Mouse (Mus musculus) erythroid progenitor cell, adult 5-6 weeks (primary cell): ENCODE measurements around the gene Cdc42ep1. TPM values are rescaled to one million over a fixed set of nuclear protein-coding genes. Genes with fewer than 3 reads are reported as not detected.

Source experiments
- ATAC-seq: replicated peaks from 2 replicates; pipeline ENCODE4 v1.8.0; 2016; ENCODE audit warnings: moderate number of reproducible peaks, mild to moderate bottlenecking, moderate TSS enrichment, inconsistent platforms; ENCODE audit not compliant: poor library complexity, low FRiP score, severe bottlenecking
- total RNA-seq, 2 experiments: library from RNA; stranded (forward) in 1 of 2; stranded (reverse) in 1 of 2; fragments of 150-400 nt in 1 of 2; fragments of 186-747, 209-891 nt in 1 of 2; gene quantifications; 2 replicates each; pipeline versions ENCODE4 v1.2.3 to v1.2.4; 2015 to 2017; ENCODE audit warnings: low replicate concordance in 2 of 2

Gene Cdc42ep1
- total RNA-seq, 2 experiments from 2014 or later = not detected

DNA sequence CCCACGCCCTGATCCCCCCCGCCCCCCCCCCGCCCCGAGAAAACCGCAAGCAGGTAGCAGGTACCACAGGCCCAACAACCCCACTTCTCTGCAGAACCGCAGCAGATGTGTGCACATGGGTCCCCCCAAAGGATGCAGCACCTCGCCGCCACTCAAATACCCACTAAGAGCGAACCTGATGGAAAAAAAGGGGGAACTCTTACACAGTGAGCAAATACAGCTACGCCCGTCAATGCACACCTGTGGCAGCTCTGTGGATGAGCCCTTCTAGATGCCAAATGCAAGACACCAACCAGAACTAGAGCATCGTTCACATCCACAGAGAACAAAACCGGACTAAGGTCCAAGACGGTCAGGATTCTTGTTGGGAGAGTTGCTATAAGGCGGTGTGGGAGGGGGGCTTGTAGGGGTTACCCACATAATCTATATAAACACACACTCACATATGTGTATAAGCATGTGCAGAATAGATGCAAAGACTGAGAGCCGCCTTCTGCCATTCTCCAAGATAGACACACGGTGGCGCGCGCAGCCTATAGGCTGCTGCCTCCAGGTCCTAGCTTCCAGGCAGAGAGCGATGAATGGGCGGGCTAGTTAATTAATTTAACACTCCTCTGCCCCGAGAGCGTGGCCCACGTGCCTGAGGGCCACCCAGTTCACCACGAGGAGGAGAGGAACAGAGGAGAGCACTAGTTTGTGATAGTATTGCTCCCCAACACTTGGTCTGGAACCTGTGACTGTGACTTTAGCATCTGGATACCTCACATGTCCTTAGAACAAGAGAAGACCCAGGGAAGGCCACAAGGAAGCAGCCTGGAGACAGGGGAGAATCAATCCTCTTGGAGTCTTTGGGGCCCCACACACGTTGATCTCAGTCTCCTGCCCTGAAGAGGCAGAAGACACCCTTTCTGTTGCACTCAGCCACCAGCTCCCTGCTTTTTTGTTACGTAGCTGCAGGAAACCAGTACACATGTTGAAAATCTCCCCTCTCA is 15.9 kb upstream of the Cdc42ep1 start:
- ATAC-seq = no peak; the same call in 1 of the 2 replicates

DNA sequence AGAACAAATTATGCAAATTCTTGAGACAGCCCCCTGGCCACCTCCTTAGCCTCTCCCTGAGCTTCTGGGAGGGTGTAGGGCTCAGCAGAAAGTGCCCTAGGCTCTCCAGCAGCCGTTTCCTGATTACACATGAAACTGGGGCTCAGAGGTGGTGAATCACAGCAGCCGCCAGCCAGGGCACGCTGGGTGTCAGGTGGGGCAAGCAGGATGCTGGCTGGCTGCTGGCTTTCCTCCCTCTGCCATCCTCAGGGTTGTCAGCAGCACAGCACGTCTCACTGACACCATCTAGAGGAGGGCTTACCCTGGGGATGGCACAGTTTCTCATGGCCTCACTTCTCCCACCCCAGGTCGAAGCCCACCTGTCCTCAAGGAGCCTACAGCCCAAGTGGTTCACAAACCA is 14.1 kb upstream of the Cdc42ep1 start:
- no peak for ATAC-seq

DNA sequence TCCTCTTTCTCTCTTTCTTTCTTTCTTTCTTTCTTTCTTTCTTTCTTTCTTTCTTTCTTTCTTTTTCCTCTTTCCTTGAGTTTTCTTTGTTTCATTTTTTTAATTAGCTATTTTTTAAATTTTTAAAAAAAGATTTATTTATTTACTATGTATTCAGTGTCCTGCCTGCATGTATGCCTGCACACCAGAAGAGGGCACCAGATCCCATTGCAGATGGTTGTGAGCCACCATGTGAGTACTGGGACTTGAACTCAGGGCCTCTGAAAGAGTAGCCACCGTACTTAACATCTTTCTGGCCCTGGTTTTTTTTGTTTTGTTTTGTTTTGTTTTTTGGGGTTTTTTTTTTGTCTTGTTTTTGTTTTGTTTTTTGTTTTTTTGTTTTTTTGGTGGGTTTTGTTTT is 12.8 kb upstream of the Cdc42ep1 start:
- no peak for ATAC-seq

DNA sequence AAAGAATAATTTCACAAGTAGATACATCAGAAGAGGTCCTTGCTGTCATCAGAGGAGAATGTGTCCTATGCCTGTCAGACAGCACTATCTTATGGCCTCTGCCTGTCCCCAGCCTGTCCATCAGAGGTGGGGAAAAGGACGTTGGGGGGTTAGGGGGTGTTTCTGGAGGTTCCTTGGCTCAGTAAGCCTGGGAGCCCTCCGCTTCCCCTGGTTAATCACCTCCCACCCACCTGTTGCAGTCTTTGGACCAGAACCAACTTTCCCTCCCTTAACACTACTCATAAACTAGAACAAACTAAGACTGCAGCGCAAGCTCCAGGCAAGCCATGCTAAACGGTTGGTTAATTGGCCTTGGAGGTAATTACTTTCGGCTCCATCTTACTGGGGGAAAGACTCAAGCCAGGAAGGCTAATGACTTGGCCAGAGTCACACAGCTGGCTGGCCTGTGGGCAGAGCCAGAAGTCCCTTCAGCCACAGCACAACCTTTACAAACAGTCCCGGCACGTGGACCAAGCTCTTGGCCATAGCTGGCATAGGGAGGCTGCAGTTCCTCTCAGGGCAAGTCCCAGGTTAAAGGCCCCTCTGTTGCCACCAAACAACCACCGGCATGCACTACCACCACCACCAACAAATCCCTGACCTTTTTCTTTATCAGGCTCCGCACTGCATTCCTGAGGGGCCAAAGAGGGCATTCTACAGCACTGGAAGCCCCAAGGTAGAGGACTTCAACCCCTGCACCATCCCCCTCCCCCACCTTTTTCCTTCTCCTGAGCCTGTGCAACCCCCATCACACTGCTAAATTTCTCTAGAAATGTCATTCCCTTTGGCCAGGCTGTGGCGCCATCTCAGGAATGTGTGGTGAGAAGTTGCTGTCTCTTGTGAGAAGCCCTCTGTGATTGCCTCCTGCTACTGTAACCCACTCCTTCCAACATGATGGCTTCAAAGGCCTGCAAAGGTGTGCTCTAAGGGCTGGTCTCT is 11.4 kb upstream of the Cdc42ep1 start:
- no peak for ATAC-seq

DNA sequence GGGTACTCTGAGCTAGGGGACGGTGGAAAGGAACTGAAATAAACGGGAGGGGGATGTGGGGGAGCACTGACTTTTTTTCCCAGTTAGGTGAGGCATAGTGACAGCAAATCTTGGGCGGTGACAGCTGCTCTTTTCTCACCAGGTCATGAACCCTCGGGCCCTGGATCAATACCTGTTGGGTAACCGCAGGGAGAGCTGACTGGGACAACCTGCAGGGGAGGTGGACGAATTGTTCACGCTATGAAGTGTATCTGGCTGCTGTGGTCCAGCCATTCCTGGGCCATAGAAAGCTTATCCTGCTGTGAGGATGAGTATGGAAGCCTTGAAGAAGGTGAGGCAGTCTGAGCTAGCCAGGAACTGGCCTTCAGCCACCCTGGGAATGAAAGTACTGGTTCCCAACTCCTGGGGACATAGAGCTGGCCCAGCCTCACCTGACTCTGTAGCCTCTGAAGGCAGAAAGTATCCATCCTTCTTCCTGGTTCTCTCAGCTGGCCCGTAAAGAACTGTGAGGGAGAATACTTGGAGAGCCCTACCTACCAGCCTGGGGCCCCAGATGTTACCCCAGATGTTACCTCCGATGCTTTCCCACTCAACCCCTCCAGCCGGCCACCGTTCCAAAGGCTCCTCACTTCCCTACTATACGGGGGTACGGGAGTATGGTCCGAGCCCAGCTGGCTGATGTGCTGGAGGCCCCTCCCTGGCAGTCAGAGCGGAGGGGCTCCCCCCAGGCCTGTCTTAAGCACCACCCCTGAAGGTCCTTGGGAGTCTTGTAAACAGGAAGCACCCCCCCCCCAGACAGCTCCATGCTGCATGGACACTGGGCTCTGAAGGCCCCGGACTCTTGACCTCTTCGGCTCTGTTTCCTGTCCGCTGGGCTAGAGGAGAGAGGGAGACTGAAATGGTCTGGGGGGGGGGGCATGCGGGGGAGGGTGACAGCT is 10.4 kb upstream of the Cdc42ep1 start:
- ATAC-seq = no peak

DNA sequence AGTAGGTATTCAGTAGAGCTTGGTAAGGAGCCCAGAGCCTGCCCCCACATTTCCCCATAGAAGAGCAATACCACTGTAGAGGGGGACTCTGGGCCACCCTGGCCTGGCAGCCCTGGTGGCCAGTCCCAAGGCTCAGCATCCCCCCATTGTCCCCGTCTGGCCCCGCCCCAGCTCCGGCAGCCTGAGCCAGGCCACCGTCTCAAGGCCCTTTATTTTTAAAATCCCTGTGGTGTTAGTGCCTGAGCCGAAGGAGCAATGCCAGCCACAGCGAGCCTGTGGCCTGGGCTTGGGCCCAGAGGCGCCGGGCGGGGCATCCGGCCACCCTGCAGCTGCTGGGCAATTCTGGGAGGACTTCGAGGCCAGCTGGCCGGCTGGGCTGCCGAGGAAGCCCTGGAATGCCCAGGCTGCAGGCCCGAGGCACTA is 9.7 kb upstream of the Cdc42ep1 start:
- no peak for ATAC-seq

DNA sequence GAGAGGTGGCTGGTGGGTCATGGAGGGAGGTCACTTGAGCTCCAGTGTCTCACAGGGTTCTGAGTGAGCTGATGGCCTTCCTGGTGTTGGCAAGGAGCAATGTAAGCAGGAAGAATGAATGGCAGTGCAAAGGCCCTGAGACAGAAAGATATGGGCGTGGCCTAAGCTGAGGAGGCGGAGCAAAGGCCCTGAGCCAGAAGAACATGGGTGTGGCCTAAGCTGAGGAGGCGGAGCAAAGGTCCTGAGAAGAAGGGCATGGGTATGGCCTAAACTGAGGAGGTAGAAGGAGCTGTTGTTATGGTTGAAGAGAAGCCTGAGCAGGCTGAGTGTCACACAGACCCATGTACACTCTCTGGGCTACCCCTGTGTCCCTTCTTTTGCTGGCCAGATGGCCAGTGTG is 8.8 kb upstream of the Cdc42ep1 start:
- ATAC-seq = 0 out of 2 replicates have a peak, but pooled peaks have one; percentile 53

DNA sequence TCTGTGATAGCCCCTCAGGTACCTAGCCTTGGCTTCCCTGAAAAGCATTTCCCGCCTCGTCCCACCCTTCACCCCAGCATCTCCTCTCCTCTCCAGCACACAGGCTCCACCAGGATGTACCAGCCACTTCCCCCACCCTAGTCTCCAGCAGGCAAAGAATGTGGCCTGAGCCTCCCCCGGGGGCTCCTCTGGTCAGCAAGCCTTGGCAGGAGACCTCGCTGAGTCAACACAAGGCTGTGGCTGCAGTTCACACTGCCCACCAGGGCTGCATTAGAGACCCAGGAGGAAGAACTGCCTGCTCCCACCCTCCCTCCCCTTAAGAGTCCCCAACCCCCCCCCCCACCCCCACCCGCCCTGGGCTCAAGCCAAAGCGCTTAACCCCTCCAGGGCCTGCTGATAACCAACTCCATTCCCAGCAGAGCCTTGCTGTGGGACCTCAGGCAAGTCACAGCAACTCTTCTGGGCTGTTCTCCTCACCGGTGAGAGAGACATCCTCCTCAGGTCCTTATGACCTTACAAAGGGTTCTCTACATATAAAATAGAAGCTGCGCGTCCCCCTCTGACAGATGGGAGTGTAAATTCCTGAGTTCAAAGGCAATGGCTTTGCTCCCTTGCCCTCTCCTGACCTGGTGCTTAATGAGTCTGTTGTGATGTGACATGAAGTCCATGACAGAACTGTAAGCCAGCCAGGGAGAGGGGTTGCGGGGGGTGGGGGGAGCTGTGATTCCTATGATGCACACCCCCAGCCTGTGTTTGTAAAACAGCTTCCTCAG is 8.0 kb upstream of the Cdc42ep1 start:
- no peak for ATAC-seq

DNA sequence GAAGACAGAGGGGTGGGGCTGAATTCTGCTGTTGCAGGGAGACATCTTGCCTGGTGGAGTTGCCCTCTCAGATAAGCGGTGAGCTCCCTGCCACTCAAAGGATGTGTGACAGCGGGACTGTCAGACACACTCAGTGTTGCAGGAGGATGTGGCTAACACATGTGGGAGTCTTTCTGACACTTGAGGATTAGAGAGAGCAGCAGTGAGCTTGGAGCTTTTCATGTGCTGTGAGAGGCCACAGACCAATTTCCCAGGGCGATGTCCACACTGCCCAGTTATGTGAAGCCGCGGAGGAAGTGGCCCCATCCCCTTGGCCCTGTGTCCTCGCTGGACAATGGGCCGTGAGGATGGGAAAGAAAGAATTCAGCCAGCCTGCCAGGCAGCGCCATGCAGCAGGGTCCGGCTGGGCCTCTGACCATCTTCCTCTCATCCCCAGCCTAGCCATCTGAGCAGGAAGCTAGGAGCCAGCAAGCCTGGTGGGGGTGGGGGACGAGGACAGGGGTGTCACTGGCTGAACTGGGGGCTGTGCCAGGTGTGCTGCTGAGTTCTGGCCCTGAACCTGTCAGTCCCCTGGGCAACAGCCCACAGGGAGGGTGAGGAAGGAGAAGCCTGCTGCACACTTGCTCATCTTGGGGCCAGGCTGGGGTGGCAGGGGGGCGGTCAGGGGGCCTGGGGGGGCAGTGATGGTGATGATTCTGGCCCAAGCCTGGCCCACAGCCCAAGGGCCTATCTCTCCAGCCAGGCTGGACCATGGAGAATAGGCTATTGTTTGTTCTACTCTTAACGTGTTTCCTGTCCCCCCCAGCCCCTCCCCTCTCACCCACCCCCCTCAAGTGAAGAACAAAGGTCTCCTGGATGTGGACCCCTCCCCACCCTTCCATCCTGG is 7.0 kb upstream of the Cdc42ep1 start:
- ATAC-seq = no peak

DNA sequence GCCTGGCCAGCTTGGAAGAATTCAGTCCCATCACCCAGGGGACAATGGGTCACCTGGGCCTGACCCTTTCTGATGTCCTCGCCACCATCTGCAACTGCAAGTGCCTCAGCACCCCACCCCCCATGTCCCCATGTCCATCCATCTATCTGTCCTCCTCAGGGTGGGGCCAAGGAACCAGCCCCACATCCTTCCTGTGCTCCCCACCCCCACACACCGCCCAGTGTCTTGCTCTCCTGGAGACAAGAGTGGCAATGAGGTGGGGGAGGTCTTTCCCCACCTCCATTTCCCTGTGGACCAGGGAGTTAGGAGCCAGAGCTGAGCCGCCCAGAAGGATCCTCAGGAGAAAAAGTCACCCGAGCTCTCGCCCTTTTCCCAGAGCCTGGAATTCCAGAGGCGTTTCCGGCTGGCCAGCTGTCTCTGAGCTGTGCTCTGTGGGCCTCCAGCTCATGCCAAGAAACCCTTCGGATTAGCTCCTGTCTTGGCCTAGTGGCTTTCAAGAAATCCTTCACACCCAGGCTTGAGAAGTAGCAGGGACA is 6.3 kb upstream of the Cdc42ep1 start:
- peak; percentile 37; the same call in 1 of the 2 replicates for ATAC-seq

DNA sequence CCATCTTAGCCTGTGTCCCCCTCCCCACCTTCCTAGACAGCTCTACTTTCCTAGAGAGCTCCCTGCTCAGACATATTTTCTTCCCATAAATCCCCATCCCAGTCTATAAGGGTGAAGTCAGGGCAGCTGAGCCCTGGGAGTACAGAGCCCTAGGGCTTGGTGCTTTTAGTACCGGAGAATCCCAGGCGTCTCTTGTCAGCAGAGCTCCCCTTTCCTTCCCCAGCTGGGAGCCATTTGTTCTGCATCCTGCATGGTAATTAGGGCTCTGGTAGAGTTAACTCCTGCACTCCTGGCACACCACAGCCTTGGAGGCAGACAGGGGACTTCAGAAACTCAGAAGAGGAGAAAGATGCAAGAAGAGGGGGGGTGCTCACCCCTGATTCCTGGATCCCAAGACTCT is 2.7 kb upstream of the Cdc42ep1 start:
- ATAC-seq = no peak

DNA sequence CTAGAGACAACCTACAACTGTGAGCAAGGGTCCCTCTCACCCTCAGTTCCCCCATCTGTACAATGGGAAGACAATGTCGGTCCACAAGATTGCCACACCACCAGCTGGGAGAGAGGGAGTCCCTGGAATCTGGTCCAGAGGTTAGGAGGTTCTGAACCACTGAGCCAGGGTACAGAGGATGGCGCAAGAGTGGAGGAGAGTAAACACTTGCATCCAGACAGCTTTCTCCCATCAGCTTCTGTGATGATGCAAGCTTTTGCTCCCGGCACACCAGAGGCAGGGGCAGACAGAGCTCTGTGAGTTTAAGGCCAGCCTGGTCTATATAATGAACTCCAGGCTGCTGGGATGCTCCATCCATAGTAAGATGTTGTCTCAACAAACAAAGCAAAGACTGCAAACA is 2.2 kb upstream of the Cdc42ep1 start:
- ATAC-seq = no peak

DNA sequence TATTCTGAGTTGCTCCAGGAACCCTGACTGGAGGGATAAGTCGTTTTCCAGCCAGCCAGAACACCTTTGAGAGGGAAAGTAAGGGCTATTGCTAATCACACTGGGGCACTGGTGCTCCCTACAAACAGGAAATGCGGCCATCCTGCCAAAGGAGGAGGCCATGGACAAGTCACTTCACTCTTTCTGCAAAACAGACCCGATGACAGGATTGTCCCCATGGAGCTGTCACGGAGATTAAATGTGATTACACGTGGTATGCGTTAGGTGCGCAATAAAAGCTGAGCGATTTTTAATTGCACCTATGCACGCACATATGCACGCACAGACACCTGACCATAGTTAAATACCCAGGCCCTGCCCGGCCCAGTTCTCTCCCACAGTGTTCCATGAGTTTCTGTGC is 1.7 kb upstream of the Cdc42ep1 start:
- no peak for ATAC-seq

DNA sequence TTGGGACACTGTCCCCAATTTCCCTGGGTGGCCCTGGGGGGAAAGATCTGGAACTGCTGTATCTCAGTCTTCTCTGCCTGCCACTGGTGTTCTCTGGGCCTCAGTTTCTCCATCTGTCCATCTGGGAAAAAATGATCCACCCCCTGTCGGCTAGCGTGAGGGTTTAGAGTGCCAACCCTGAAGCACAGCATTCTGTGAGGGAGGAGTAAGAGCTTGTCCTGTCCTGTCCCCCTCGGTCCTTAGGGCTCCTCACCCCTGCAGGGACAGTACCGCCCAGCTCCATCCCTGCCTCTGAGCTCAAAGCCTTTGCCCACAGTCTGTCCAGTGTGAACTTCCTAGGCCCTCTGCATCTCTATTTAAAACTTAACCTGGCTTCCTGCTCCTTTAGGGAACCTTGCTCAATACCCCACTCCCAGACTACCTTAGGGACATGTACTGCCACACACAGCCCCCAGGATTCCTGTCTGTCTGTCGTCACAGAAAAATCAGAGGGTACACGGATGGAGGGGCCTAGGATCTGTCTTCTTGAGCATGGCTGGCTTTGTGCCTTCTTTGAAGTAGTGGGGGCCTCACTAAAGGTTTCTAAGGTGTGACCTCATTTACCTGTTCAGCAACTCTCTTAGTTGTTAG is 1.1 kb upstream of the Cdc42ep1 start:
- no peak for ATAC-seq

DNA sequence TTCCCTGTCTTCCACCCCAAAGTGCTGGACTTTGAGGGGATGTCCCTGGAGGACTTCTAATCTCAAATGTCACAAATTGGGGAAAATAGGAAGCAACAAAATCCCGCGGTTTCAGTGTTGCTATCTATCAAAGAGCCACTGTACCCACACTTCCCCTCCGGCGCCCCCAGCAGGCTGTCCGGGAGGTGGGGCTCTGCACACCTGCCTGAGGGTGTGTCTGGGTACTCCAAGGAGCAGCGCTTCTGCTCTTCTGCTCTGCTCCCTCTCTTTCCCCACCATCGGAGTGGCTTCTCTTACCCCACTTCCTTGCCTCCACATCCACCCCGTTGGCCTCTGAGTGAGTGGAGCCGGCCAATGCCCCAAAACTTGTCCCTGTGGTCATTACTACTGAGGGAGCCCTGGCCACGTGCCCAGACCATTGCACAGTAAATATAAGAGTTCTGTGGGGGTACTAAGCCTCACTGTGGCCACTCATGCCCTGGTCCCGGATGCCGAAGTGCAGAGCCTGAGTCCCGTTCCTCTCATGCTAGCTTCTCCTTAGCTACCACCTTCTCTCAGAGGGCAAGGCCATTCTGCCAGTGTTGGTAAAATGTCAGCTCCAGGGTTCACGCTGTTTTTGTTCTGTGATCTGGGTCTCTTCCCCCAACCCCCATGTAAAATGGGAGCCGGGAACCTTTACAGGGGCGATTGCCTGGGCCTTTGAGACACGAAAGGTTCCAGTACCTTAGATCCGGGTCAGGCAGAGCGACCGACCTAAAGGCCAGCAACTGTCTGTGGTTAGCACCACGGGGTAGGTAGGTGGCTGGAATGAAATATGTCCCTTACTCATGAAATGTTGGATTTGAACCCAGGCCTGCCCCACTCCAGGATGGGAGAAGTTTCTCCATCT is 1.4 kb downstream of the Cdc42ep1 start:
- ATAC-seq = no peak

DNA sequence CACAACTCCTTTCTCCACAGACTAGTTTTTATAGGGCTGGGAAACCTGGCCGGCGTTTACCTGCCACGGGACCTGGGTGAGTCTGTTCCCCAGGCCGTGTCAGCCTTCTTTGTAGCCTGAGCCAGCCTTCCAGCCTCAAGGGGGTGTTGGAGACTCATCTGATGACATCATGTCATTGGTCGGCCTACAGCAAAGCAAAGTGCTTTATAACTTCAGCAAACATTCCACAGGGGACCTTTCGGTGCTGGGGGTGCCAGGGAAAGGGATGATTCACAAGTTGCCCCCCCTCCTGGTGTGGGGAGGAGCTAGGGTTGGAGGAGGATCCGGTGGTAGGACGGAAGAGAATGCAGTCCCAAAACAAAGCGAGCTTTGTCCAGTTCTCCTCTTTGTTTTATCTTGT is 2.4 kb downstream of the Cdc42ep1 start:
- no peak for ATAC-seq
